Mouse (Mus musculus) heart, embryonic 13.5 days (tissue): ENCODE results near the gene Gmpr2. TPM values are rescaled to one million over a fixed set of nuclear protein-coding genes. Genes with fewer than 3 reads are reported as not detected.

ENCODE experiments used
- ATAC-seq: fragments of 200-750 bp; cut with Nextera tagmentation; 2 replicates; pipeline ENCODE4 v1.8.0; 2017; ENCODE audit warnings: moderate TSS enrichment; ENCODE audit not compliant: insufficient number of reproducible peaks, low FRiP score, low TSS enrichment; ENCODE audit errors: extremely low read depth
- H3K27ac ChIP-seq: fragments of 300-500 bp; sonication (generic); replicated peaks from 2 replicates; pipeline ENCODE4 v1.5.1; 2015; ENCODE audit warnings: moderate library complexity, mild to moderate bottlenecking, inconsistent platforms
- H3K27me3 ChIP-seq: fragments of 300-500 bp; sonication (generic); replicated peaks from 2 replicates; pipeline ENCODE4 v1.6.1; 2015; ENCODE audit warnings: mild to moderate bottlenecking, inconsistent platforms
- H3K36me3 ChIP-seq: fragments of 300-500 bp; sonication (generic); 2 replicates; pipeline ENCODE4 v1.6.1; 2015; ENCODE audit warnings: mild to moderate bottlenecking, inconsistent platforms
- H3K4me1 ChIP-seq: fragments of 300-500 bp; sonication (generic); 2 replicates; pipeline ENCODE4 v1.6.1; 2015; ENCODE audit warnings: inconsistent platforms
- H3K4me2 ChIP-seq: fragments of 300-500 bp; sonication (generic); 2 replicates; pipeline ENCODE4 v1.6.1; 2015; ENCODE audit warnings: inconsistent platforms, mild to moderate bottlenecking, moderate library complexity
- H3K4me3 ChIP-seq: fragments of 300-500 bp; sonication (generic); 2 replicates; pipeline ENCODE4 v1.5.1; 2015; ENCODE audit warnings: moderate library complexity, mild to moderate bottlenecking, inconsistent platforms
- H3K9ac ChIP-seq: fragments of 300-500 bp; sonication (generic); 2 replicates; pipeline ENCODE4 v1.6.1; 2015; ENCODE audit warnings: inconsistent platforms, mild to moderate bottlenecking, moderate library complexity
- H3K9me3 ChIP-seq: fragments of 300-500 bp; sonication (generic); 2 replicates; pipeline ENCODE4 v1.6.1; 2016; ENCODE audit warnings: inconsistent platforms
- WGBS: fragments of 180-500 bp; shearing (Covaris S2); methylation state at CpG from one replicate; pipeline ENCODE4 v1.1.7; 2015; ENCODE audit warnings: mixed read lengths; 5-methylcytosine and 5-hydroxymethylcytosine counted together
- polyA plus RNA-seq: library from polyadenylated mRNA; unstranded; fragments of >200 nt; fragmentation: Nextera tagmentation; extraction: Ambion mirVana; gene quantifications from 2 replicates; pipeline ENCODE4 v1.2.1, GENCODE M21; 2015

Gene Gmpr2
- 39.3 and 47.4 TPM in 2 replicates for polyA plus RNA-seq

GRCm38 (mm10) chr14:55671833-55672740 lies at the start of gene Gmpr2, which contains the start of gene Nedd8:
TSS of gene Gmpr2 (plus strand) at chr14:55671941.
TSS of gene Nedd8 (minus strand) at chr14:55672124.
- Histone ChIP-seq H3K27ac (peak within 1 kb of the TSS; percentile 83), H3K36me3 (peaks cover 38% of the 10 kb centered on the region), H3K9ac (peak within 1 kb of the TSS; percentile 91), H3K9me3 (no peaks in the 10 kb centered on the region), H3K4me1 (peaks cover 22% of the 10 kb centered on the region), H3K4me3 (peak within 1 kb of the TSS; percentile 83), H3K4me2 (peak within 1 kb of the TSS; percentile 88), H3K27me3 (no peaks in the 10 kb centered on the region)
- WGBS: 1% methylated on average over 38 of the region's 38 CpGs
- ATAC-seq: peak; percentile 91; the same call in 1 of the 2 replicates

DNA sequence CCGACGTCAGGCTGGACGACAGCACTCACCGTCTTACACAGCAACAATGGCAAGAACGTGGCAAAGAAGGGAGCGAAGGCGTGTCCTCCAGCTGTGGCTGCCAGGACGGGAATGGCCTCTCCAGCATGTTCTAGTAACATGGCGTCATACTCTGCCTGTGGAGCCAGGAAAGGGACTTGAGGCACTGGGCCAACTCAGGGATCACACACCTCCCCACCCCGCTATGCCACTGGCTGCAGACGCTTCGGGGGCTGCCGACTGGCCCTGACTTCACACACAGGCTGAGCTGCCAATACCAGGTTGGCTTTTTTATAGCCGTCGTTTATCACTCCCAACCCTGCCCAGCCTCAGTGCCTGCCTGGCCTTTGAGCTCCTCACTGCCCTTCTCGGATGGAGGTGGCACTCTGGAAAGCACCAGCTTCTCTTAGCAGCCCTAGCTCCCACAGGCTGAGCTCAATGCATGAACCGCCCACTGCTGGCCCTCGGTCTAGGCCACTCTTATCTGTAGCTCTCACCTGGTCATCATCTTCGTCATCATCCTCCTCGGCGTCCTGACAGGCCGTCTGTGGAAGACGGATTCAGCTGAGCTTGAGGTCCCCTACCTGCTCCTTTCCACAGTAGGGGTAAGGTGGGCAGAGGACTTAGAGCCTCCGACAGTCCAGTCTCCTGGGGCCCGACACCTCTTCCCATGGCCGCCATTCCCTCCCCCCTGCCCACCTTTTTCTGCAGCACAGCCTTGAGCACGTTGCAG lies 43.5 kb upstream of the Gmpr2 start:
- peaks cover 6% of the 10 kb centered on the region for H3K4me1 ChIP-seq
- ATAC-seq: no peak

DNA sequence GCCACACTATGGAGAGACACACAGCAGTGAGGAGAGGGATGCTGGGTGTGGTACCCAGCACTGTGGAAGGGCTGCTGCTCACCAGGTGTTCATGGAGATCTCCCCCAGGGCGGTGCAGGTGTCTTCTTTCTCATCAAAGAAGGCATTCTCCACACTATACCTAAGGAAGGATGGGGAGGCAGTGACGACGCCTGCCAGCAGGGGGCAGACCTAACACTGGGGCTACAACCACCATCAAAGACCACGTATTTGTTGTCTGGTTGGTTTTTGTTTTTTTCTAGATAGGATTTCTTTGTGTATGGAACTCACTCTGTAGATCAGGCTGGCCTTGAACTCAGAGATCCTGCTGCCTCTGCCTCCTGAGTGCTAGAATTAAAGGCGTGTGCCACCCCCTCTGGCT lies 42.4 kb upstream of the Gmpr2 start:
- no peak for ATAC-seq
- 47% methylated on average over 5 of the region's 5 CpGs for WGBS

More for the DNA sequence above, 43.5 kb upstream of the Gmpr2 start:
- peaks cover 93% of the 10 kb centered on the region for H3K36me3 ChIP-seq
- no peak overlapping the region for H3K4me3 ChIP-seq
- H3K9ac ChIP-seq: no peak overlapping the region
- H3K27me3 ChIP-seq: no peaks in the 10 kb centered on the region
- WGBS: 86% methylated on average over 27 of the region's 27 CpGs
- no peak overlapping the region for H3K27ac ChIP-seq
- no peaks in the 10 kb centered on the region for H3K9me3 ChIP-seq
- H3K4me2 ChIP-seq: no peak overlapping the region

GRCm38 (mm10) chr14:55634874-55635522 lies 36.7 kb upstream of the Gmpr2 start:
- Histone ChIP-seq H3K27ac (peak overlapping the region; percentile 70), H3K9me3 (no peaks in the 10 kb centered on the region), H3K36me3 (peaks cover 85% of the 10 kb centered on the region), H3K4me2 (peak overlapping the region; percentile 88), H3K4me3 (peak overlapping the region; percentile 75), H3K27me3 (no peaks in the 10 kb centered on the region), H3K9ac (peak overlapping the region; percentile 87), H3K4me1 (peaks cover 19% of the 10 kb centered on the region)
- 5% methylated on average over 23 of the region's 23 CpGs for WGBS
- no peak for ATAC-seq

More for the DNA sequence above, 42.4 kb upstream of the Gmpr2 start:
- Histone ChIP-seq H3K4me3 (no peak overlapping the region), H3K27ac (no peak overlapping the region), H3K4me2 (no peak overlapping the region), H3K9me3 (no peaks in the 10 kb centered on the region), H3K36me3 (peaks cover 100% of the 10 kb centered on the region), H3K9ac (no peak overlapping the region), H3K4me1 (peaks cover 10% of the 10 kb centered on the region), H3K27me3 (no peaks in the 10 kb centered on the region)

- Histone ChIP-seq H3K9ac (peak within 1 kb of the TSS; percentile 87), H3K27me3 (no peaks in the 10 kb centered on the region), H3K27ac (peak within 1 kb of the TSS; percentile 70), H3K4me1 (peaks cover 19% of the 10 kb centered on the region), H3K9me3 (no peaks in the 10 kb centered on the region), H3K4me2 (peak within 1 kb of the TSS; percentile 88), H3K36me3 (peaks cover 85% of the 10 kb centered on the region), H3K4me3 (peak within 1 kb of the TSS; percentile 75)
- 0 out of 2 replicates have a peak, but pooled peaks have one; percentile 56 for ATAC-seq
- WGBS: 1% methylated on average over 33 of the region's 33 CpGs
Measured at GRCm38 (mm10) chr14:55635523-55636007, 36.2 kb upstream of the Gmpr2 start, which contains the start of gene Ipo4. TSS of gene Ipo4 (minus strand) at chr14:55635957.

GRCm38 (mm10) chr14:55637795-55638194 lies 33.9 kb upstream of the Gmpr2 start, which contains the start of gene Gm49378:
TSS of gene Gm49378 (minus strand) at chr14:55637895.
- peaks cover 75% of the 10 kb centered on the region for H3K36me3 ChIP-seq
- no peaks in the 10 kb centered on the region for H3K9me3 ChIP-seq
- no peak within 1 kb of the TSS for H3K9ac ChIP-seq
- no peak within 1 kb of the TSS for H3K4me2 ChIP-seq
- H3K4me1 ChIP-seq: peaks cover 31% of the 10 kb centered on the region
- H3K27ac ChIP-seq: no peak within 1 kb of the TSS
- H3K27me3 ChIP-seq: no peaks in the 10 kb centered on the region
- ATAC-seq: no peak
- no peak within 1 kb of the TSS for H3K4me3 ChIP-seq
- WGBS: 92% methylated on average over 9 of the region's 9 CpGs

GRCm38 (mm10) chr14:55640816-55641215 lies 30.9 kb upstream of the Gmpr2 start:
- Histone ChIP-seq H3K9me3 (no peaks in the 10 kb centered on the region), H3K27me3 (no peaks in the 10 kb centered on the region), H3K4me2 (no peak overlapping the region), H3K4me3 (no peak overlapping the region), H3K27ac (no peak overlapping the region), H3K4me1 (peaks cover 37% of the 10 kb centered on the region), H3K36me3 (peaks cover 60% of the 10 kb centered on the region), H3K9ac (no peak overlapping the region)
- no peak for ATAC-seq
- WGBS: 94% methylated on average over 14 of the region's 14 CpGs

GRCm38 (mm10) chr14:55641291-55641690 lies 30.4 kb upstream of the Gmpr2 start:
- H3K27ac ChIP-seq: no peak overlapping the region
- WGBS: 90% methylated on average over 13 of the region's 13 CpGs
- no peak for ATAC-seq

GRCm38 (mm10) chr14:55642679-55643059 lies 29.1 kb upstream of the Gmpr2 start:
- peak overlapping the region; percentile 94 for H3K4me2 ChIP-seq
- H3K27ac ChIP-seq: peak overlapping the region; percentile 96
- no peak for ATAC-seq
- peaks cover 56% of the 10 kb centered on the region for H3K36me3 ChIP-seq
- peak overlapping the region; percentile 85 for H3K4me3 ChIP-seq
- no peaks in the 10 kb centered on the region for H3K9me3 ChIP-seq
- H3K9ac ChIP-seq: peak overlapping the region; percentile 99
- WGBS: 18% methylated on average over 8 of the region's 8 CpGs
- H3K4me1 ChIP-seq: peaks cover 31% of the 10 kb centered on the region
- no peaks in the 10 kb centered on the region for H3K27me3 ChIP-seq

More at GRCm38 (mm10) chr14:55641291-55641690, 30.4 kb upstream of the Gmpr2 start:
- Histone ChIP-seq H3K36me3 (peaks cover 61% of the 10 kb centered on the region), H3K9ac (no peak overlapping the region), H3K9me3 (no peaks in the 10 kb centered on the region), H3K4me1 (peaks cover 33% of the 10 kb centered on the region), H3K27me3 (no peaks in the 10 kb centered on the region), H3K4me2 (no peak overlapping the region), H3K4me3 (no peak overlapping the region)

- no peaks in the 10 kb centered on the region for H3K9me3 ChIP-seq
- H3K9ac ChIP-seq: peak within 1 kb of the TSS; percentile 99
- no peaks in the 10 kb centered on the region for H3K27me3 ChIP-seq
- H3K4me3 ChIP-seq: peak within 1 kb of the TSS; percentile 85
- H3K36me3 ChIP-seq: peaks cover 50% of the 10 kb centered on the region
- under 1% methylated on average over 76 of the region's 89 CpGs for WGBS
- peak; percentile 85 for ATAC-seq
- peaks cover 31% of the 10 kb centered on the region for H3K4me1 ChIP-seq
- H3K4me2 ChIP-seq: peak within 1 kb of the TSS; percentile 94
- H3K27ac ChIP-seq: peak within 1 kb of the TSS; percentile 96
Measured at GRCm38 (mm10) chr14:55643060-55643907, 28.5 kb upstream of the Gmpr2 start, which contains the start of gene Tm9sf1. TSS of gene Tm9sf1 (minus strand) at chr14:55643806.
